Mouse (Mus musculus) neutrophil, adult 83 days (primary cell): ENCODE data around the gene Ssxb3. TPM values are rescaled to one million over a fixed set of nuclear protein-coding genes. Genes with fewer than 3 reads are reported as not detected.

ENCODE experiments used
- total RNA-seq, 2 experiments: library from RNA; stranded (reverse); gene quantifications; one replicate each; pipeline ENCODE4 v1.2.4; 2023

Gene Ssxb3
- not detected for total RNA-seq

DNA sequence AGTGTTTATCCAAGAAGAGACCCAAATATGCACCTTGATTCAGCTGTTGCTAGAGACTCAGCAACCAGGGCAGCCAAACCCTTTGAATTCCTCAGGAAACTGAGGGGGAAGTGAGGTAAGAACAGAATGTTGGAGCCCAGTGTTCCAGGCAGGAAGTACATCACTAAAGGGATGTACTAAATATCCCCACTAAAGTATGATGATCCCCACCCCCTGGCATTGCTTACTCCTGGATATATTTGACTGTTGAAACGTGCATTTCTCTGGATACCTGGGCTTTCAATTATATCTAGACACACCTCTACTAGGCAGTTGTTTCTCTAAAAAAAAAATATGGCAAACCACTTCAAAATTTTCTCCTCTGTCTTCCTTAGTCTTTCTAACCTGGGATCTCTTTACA lies at the start of gene Ssxb3:
Gene Ssxb3 (minus strand): TSS at position 101 of the 400 bp plus-strand sequence.

DNA sequence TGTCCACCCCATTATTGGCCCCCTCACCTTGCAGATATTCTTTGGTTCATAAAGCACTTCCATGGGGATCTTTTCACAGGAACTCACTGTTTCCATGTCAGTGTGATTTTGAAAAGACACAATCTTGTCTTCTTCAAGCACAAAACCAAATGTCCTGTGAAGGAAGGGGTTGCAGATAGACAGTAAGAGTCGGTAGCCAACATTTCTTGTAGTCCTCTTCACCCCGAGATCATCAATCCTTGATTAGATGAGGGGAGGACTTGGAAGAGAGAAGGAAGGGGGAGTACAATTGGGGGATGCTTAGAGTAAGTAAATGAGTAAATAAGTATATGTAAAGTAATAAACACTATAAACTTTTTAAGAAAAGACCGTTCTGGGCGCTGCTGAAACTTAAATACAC lies 43.5 kb downstream of the Ssxb3 start, which contains the start of gene Ssxb6:
Gene Ssxb6 (minus strand): TSS at position 101 of the 400 bp plus-strand sequence.

Other genes with a start within 250 kb of the Ssxb3 start
- not detected for gene Ssxb9, start 224.8 kb downstream of the Ssxb3 start, total RNA-seq
- gene Ssxb1, start 178.5 kb downstream of the Ssxb3 start, total RNA-seq, result not detected
- gene Ssxb2, start 130.1 kb downstream of the Ssxb3 start, total RNA-seq, result not detected
- gene Gm14459, start 66.9 kb downstream of the Ssxb3 start, total RNA-seq, result not detected
- not detected for gene Ssxb6, start 43.6 kb downstream of the Ssxb3 start, total RNA-seq
- gene Ssxb8, start 99.0 kb upstream of the Ssxb3 start, total RNA-seq, result not detected
- gene Ssx9, start 156.6 kb upstream of the Ssxb3 start, total RNA-seq, result not detected
- gene Ssxb5, start 211.9 kb upstream of the Ssxb3 start, total RNA-seq, result not detected